11 mouse cellular contexts compared by ENCODE assay signal in genomic region chr2:166540216-166540615, GRCm38 (mm10).
"Had no signal": no experiment of that assay in that cellular context is flagged by ENCODE, and none has a peak within 500 bp of the region (broad histone marks: within the 10 kb centered on the region; RNA-seq: fewer than 3 reads in every experiment).

No protein-coding gene starts in this region.

- ATAC-seq: liver, postnatal 0 days; lung, postnatal 0 days; midbrain, embryonic 13.5 days; midbrain, embryonic 15.5 days had no signal

- DNase-seq: liver, postnatal 0 days; lung, adult 2 months; lung, postnatal 14 days; lung, postnatal 36 days; right cerebral cortex, postnatal 14 days; thymus, adult 18-20 months; thymus, postnatal 14 days; thymus, postnatal 36 days had no signal
